Mouse (Mus musculus): ENCODE measurements around the gene Fat1.

DNA sequence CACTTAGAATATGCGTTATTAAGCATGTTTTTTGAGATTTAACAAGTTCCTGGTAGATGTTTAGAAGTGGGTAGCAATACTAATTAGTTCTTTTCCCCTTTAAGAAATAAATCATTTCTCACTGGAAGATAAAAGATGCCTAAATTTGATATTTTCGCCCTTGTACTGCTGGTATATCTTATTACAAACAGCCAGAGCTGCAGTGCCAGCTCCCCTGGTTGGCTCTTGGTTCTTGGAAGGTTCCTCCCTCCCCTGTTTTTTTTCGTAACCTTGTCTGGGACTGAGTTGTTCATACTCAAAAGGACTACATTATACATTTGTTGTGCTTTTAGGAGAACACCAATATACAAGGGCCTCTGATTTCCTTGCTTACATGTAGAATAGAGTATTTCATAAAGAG is 62.1 kb downstream of the Fat1 start:
- TF ChIP-seq POLR2A (IDR thresholded peaks at IDR 0.05; ENCODE audit: low read depth, low read length): no peak
- TF ChIP-seq CTCF (IDR thresholded peaks at IDR 0.05; ENCODE audit: extremely low read depth, insufficient read length, insufficient replicate concordance, low read depth, low read length): no peak

Data from small intestine, adult 2 months (tissue).